Mouse (Mus musculus) common myeloid progenitor, adult 5-6 weeks (primary cell): ENCODE results near the gene Pomp. TPM values are rescaled to one million over a fixed set of nuclear protein-coding genes. Genes with fewer than 3 reads are reported as not detected.

ENCODE experiments used
- ATAC-seq: replicated peaks from 2 replicates; pipeline ENCODE4 v1.8.0; 2016; ENCODE audit warnings: low read depth, mild to moderate bottlenecking, moderate TSS enrichment, inconsistent platforms; ENCODE audit not compliant: poor library complexity, severe bottlenecking
- total RNA-seq: library from RNA; stranded (forward); fragments of 200-1000, 187-1606 nt; gene quantifications from 2 replicates; pipeline ENCODE4 v1.2.3, GENCODE M21; 2017

Gene Pomp
- 128 and 182 TPM in 2 replicates for total RNA-seq

DNA sequence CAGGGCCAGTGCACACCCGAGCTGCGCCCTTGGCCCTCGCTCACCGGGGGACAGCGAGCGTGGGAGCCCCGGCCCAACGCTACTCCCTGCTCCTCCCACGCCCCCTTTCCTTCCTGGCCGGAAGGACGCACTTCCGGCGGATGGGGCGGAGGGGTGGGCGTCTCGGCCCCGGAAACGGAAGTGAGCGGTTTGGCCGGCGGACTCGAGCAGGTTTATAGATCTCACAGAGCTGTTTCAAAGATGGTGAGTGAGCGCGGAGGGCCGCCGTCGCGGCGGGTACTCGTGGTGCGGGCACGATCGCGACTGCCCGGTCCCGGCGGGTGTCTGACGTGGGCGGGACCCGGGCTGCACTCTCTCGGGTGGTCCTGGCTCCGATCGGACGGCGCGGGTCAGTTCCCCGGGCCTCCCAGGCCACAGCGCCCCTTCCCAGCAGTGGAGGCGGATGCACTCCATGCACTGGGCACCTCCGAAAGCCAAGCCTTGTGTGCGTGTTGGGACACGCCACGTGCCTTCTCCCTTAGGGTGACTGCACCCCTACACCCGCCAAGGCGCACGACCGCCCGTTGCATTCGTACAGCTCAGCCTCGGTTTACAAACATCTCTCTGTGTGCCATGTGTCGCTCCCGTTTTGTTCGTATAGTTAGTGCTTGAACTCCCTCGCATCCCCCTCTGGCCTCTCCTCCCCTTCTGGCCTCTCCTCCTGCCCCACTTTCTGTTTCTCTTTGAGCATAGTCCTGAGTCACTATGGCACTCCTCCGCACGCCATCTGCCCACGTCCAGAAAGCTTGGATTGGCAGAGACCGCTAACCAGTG lies at the start of gene Pomp:
Gene Pomp, plus strand, starts transcription at position 13 of the 813 bp plus-strand sequence.
- ATAC-seq, result peak; percentile 85

DNA sequence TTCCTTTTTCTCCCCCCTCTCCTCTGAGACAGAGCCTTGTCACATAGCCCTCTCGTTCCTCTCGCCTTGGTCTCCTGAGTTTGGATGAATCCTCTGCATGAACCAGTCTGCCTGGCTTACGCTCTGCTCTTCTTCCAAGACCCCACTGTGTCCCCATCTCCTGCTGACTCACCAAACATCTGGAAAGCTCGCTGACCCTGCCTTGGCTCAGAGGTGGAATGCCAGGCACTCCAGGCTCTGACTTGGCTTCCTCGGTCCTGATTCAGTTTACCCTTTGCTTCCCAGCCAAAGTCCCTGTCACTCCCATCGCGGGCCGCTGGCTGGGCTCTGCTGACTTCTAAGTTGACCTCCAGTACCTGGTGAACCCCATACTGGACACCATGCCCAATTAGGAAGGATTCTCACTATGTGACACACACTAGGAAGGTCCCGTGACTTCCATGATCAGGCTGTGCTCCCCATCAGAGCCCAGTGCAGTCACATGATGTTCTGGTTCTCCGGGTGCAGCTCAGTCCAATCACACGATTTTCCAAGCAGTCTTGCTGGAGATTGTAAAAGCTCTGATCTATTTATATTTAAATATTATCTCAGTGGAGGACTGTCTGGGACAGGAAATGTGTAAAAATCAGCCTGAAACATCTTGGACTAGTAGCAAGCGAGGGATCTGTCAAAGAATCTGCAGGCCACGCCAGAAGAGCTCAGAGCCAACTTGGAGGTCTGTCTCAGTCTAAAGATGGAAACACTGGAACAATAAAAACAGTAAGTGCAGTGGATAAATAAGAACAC lies 47.8 kb upstream of the Pomp start:
- ATAC-seq, result no peak

DNA sequence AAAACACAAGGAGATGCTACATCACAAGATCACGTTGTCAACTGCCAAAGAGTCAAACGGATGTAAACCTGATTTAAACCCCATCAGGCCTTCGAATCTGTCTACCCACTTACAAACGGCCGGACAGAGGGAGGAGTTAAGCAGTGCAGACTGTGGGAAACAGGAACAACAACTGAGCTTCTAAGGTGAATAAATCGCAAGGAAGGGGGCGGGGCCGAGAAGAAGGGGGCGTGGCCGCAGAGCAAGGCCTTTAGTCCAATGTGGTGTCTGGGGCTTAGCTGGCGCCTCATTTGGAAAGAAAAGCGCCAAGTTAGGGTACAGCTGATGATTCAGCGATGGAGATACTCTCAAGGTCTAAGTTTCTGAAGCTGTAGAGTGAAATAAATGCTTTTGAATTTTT lies 45.3 kb upstream of the Pomp start:
- ATAC-seq, result no peak

DNA sequence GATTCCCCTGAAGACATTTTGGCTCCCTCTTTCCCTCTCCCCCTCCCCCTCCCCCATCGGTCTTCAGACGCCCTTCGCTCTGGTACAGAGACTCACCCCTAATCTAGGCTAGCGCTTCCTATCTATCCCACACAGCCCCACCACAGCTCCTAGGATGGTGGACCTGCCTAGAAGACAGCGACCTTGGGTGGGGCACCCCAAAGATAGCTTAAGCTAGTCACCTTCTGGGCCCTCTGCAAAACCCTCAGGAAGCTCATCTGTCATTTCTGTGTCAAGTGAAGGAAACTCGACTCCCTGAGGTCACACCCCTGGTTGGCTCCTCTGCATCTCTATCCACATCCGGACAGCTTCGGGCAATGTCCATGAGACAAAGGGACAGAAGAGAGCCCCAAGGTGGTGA lies 44.7 kb upstream of the Pomp start:
- peak; percentile 69 for ATAC-seq

DNA sequence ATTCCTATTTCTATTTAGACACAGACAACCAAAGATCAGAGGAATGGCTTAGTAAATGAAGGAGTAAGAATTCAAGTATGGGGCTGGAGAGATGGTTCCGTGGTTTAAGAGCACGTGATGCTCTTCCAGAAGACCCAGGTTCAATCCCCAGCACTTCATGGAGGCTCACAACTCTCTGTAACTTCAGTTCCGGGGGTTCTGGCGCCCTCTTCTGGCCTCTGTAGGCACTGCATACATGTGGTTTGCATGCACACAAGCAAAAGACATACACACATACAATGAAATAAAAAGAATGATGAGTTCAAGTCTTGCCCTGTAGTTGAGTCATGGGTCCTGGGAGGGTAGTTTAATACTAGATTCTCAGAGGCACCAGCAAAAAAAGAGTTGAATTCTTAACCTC lies 43.8 kb upstream of the Pomp start:
- no peak for ATAC-seq

DNA sequence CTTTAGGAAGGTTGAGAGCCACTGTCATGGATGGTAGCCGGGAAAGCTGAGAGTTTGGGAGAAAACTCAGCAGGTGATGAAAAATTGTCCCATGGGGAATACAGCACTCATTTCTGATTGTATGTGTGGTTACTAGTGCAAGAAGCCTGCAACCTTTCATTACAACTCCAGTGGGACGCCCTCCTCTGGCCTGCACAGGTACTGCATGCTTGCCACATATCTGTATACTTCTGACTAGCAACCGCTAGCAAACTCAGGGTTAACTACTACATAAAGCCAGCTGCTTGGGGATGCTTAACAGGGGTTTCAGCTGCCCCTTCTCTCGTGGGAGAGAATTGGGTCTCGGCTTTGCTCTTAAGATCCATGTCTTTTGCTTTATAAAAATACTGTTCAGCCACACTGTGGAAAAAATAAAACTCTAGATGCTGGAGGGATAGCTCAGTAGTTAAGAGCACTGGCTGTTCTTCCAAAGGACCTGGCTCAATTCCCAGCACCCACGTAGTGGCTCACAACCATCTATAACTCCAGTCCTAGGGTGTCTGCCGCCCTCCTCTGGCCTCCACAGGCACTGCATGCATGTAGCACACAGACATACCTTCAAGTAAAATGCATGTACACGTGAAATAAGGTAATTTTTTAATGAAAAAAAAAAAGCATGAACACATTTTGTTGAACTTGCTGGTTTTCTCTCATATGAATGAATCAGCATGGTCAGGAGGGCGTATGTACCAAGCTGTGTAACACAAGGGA lies 42.3 kb upstream of the Pomp start:
- no peak for ATAC-seq

GRCm38 (mm10) chr5:147818866-147819265 lies 41.4 kb upstream of the Pomp start:
- no peak for ATAC-seq

GRCm38 (mm10) chr5:147819895-147820294 lies 40.4 kb upstream of the Pomp start:
- ATAC-seq, result no peak

GRCm38 (mm10) chr5:147824021-147824605 lies 36.1 kb upstream of the Pomp start:
- no peak for ATAC-seq

DNA sequence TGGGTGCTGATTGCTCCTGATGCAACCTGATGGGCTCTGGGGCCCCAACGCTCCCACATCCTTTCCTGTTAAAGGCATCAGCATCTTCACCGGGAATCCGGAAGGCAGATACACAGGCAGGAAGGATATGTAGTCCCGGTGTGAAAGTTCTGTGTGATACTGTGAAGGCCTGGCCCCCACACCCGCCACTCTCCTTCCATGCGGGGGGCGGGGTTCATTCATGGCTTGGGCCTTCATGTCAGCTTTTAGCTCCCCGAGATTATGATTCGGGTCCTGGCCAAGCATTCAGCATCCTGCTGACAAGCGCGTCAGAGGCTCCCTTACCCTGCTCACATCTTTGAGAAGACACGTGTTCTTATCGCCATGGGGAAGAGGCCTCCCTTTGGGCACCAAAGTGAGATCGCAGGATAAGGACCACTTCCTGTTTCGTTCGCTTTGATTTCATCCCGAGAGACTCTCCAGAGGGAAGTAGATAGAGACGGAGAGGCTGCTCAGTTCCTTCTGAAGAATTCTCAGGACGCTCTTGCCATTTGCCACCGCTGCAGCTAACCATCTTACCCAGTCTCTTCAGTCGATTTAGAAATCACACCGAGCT lies 34.8 kb upstream of the Pomp start:
- ATAC-seq, result peak; percentile 91

GRCm38 (mm10) chr5:147826091-147826490 lies 34.2 kb upstream of the Pomp start:
- ATAC-seq, result 0 out of 2 replicates have a peak, but pooled peaks have one; percentile 15

DNA sequence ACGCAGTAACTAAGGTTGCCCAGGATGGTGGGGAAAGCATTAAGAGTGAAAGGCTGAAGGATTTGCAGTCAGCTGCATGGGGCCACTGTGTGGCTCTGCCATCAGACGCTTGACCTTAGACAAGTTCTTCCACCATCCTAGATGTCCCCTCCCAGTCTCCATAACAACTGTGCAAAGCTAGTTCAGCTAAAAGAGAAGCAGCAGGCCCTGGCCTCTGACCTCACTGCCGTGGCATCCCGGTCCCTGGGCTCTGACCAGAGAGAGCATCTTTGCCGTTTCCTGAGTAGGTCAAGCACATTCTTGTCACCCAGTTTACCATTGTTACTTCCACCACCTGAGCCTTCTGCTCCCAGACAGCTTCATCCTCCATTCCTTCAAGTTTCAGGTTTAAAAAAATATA lies 33.7 kb upstream of the Pomp start:
- ATAC-seq, result no peak

DNA sequence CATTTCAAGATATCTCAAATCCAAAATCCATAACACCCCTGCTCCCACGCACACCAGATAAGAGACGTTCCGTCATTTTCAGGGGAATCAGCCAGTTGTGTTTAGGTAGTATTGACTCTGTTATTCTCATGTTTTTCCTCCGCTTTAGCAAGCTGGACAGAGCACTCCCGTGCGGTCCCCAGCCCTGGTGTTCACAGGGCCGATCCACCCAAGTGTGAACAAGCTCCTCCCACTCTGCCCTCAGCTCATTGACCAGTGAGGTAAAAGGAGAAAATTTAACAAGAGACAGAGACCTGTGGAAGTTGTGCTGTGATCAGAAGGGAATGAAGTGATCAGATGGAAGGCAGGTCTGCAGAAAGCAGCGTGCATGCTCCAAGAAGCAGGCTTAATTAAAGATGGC lies 31.4 kb upstream of the Pomp start:
- no peak for ATAC-seq

DNA sequence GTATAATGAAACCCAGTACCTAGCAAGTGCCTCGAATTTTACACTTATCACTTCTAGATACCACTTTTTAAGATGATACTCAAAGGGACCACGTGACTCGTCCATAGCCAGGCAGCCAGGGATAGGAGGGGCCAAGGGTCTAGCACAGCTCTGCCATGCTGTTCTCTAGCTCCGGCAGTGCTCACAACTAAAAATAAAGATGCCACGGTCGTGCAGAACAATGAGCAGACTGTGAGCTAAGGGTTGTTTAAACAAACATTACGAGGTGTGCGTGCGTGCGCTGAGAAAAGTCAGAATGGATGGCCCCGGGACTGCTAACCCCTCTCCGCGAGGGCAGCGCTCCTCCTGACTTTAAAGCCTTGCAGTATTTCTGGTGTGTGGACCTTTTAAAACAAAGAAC lies 27.4 kb upstream of the Pomp start:
- ATAC-seq, result no peak

DNA sequence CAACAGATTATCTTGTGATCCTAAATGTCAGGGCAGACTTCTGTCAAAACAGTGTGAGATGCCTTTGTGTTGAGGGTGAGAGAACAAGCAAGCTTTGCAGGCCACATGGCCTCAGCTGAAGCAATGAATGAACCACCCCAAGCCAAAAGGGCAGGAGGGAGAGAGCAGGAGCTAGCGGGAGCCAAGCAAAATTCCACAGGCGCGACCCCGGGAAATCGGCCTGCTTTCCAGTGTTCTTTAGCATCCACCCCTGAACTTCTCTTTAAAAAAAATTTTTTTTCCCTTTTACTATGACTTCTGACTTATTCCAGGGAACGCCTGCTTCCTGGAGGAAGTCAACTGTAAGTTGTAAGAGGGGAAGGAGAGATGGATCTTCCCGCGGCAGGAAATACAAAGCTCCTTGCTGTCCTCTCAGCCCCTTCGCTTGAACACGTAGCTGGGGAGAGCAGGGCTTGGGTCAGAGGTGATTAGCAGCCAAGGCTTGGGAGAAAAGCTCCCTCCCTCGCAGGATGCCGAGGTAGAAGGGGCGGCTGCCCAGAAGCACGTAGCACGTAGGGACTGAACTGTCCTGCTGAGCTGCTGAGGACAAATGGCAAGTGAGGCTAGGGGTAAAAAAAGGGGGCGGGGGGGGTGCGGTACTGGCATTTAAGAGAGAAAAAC lies 25.3 kb upstream of the Pomp start:
- no peak for ATAC-seq

DNA sequence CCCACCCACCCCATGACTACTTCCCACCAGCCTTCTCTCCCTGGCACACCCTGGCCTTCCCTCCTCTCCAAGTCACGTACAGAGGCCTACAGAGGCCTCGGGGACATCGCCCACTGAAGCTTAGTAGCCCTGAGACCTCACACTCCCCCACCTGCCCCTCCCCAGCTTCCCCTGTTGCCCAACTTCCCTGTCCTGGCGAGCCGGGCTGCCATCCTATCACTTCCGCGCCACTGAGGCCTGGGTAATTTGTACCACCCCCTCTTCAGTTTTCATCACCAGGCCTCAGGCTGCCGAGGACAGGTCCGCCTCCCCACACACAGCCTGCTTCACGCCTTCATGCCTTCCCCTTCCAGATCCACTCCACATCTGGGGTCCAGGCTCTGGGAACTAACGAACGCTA lies 20.8 kb upstream of the Pomp start:
- peak; percentile 81 for ATAC-seq

GRCm38 (mm10) chr5:147843340-147843739 lies 16.9 kb upstream of the Pomp start:
- ATAC-seq, result no peak

DNA sequence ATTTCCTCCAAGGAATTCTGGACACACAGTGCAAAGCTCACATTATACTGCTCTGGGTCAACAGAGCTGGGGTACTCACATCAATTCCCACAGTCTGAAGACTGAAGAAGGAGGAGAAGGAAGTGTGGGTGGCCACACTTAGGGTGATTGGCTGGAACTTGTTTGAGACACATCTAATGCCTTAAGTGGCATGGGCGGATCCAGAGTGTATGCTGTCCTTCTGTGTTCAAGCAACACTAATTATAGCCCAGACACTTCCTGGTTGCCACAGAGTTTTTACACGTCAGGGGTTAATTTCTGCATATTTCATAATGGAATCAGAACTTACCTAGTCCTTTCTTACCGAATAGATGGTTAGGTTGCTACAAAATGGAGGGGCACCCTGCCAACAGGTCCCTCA lies 14.9 kb upstream of the Pomp start:
- no peak for ATAC-seq

- no peak for ATAC-seq
Measured at GRCm38 (mm10) chr5:147847361-147847760, 12.9 kb upstream of the Pomp start.
